Mouse (Mus musculus): ENCODE measurements at regions not wholly inside any gene's neighbourhood (a gene's known extent, or its start where the extent isn't known, plus 50 kb on each side); places are given as distances from the start of the nearest gene placed in this dataset.
"Not testable (repeated sequence)": the region's sequence is repeated elsewhere in the genome, so short reads cannot be mapped to it uniquely, and the experiment has no call there.

- Histone ChIP-seq H3K27ac (replicated peaks) (0 out of 2 replicates have a peak overlapping the region, but pooled peaks have one; percentile 18), H3K4me3 (replicated peaks) (no peak overlapping the region)
Measured at GRCm38 (mm10) chr2:43072964-43073619, 419.7 kb upstream of the Lrp1b start.

GRCm38 (mm10) chr2:43097560-43098233, 444.3 kb upstream of the Lrp1b start:
- no peaks in the 10 kb centered on the region for H3K27me3 ChIP-seq (replicated peaks)
- 76% methylated on average over 4 of the region's 4 CpGs for whole genome bisulfite sequencing
- H3K36me3 ChIP-seq: no peaks in the 10 kb centered on the region
- no peak overlapping the region for H3K4me3 ChIP-seq (replicated peaks)
- H3K4me2 ChIP-seq: no peak overlapping the region
- ATAC-seq (ENCODE audit: low FRiP score): no peak
- no peak overlapping the region for H3K9ac ChIP-seq (replicated peaks)
- no peak overlapping the region for H3K27ac ChIP-seq (replicated peaks)
- no peaks in the 10 kb centered on the region for H3K4me1 ChIP-seq
- H3K9me3 ChIP-seq (replicated peaks): no peaks in the 10 kb centered on the region

More at GRCm38 (mm10) chr2:43072964-43073619, 419.7 kb upstream of the Lrp1b start:
- Histone ChIP-seq H3K27me3 (replicated peaks) (no peaks in the 10 kb centered on the region), H3K9ac (replicated peaks) (no peak overlapping the region), H3K36me3 (no peaks in the 10 kb centered on the region), H3K4me2 (no peak overlapping the region), H3K4me1 (0 out of 2 replicates have a peak, but pooled peaks cover 5% of the 10 kb centered on the region), H3K9me3 (replicated peaks) (no peaks in the 10 kb centered on the region)
- 34% methylated on average over 8 of the region's 8 CpGs for WGBS
- ATAC-seq (ENCODE audit: low FRiP score): peak; percentile 73; the same call in 1 of the 2 replicates

GRCm38 (mm10) chr2:43119862-43120261, 435.3 kb upstream of the Kynu start:
- no peaks in the 10 kb centered on the region for H3K9me3 ChIP-seq (replicated peaks)
- WGBS: 87% methylated on average over 1 of the region's 1 CpGs
- H3K4me2 ChIP-seq: no peak overlapping the region
- no peaks in the 10 kb centered on the region for H3K27me3 ChIP-seq (replicated peaks)
- no peak overlapping the region for H3K27ac ChIP-seq (replicated peaks)
- H3K4me3 ChIP-seq (replicated peaks): no peak overlapping the region
- no peaks in the 10 kb centered on the region for H3K4me1 ChIP-seq
- H3K36me3 ChIP-seq: no peaks in the 10 kb centered on the region
- H3K9ac ChIP-seq (replicated peaks): no peak overlapping the region
- no peak for ATAC-seq (ENCODE audit: low FRiP score)

GRCm38 (mm10) chr2:43153574-43153973, 401.6 kb upstream of the Kynu start:
- no peaks in the 10 kb centered on the region for H3K9me3 ChIP-seq (replicated peaks)
- H3K4me3 ChIP-seq (replicated peaks): no peak overlapping the region
- no peaks in the 10 kb centered on the region for H3K27me3 ChIP-seq (replicated peaks)
- no peak overlapping the region for H3K4me2 ChIP-seq
- no peaks in the 10 kb centered on the region for H3K36me3 ChIP-seq
- no peak overlapping the region for H3K9ac ChIP-seq (replicated peaks)
- no peaks in the 10 kb centered on the region for H3K4me1 ChIP-seq
- H3K27ac ChIP-seq (replicated peaks): no peak overlapping the region
- no peak for ATAC-seq (ENCODE audit: low FRiP score)

GRCm38 (mm10) chr2:43182105-43182504, 373.0 kb upstream of the Kynu start:
- H3K9ac ChIP-seq (replicated peaks): no peak overlapping the region
- no peak overlapping the region for H3K4me2 ChIP-seq
- H3K27ac ChIP-seq (replicated peaks): no peak overlapping the region
- H3K4me1 ChIP-seq: no peaks in the 10 kb centered on the region
- no peak overlapping the region for H3K4me3 ChIP-seq (replicated peaks)
- no peaks in the 10 kb centered on the region for H3K27me3 ChIP-seq (replicated peaks)
- no peak for ATAC-seq (ENCODE audit: low FRiP score)
- no peaks in the 10 kb centered on the region for H3K9me3 ChIP-seq (replicated peaks)
- no peaks in the 10 kb centered on the region for H3K36me3 ChIP-seq

- not testable (repeated sequence) for H3K27ac ChIP-seq (replicated peaks); H3K4me1 ChIP-seq; H3K27me3 ChIP-seq (replicated peaks); H3K9me3 ChIP-seq (replicated peaks); H3K9ac ChIP-seq (replicated peaks); ATAC-seq (ENCODE audit: low FRiP score); H3K4me3 ChIP-seq (replicated peaks); H3K4me2 ChIP-seq; H3K36me3 ChIP-seq
- WGBS: 99% methylated on average over 15 of the region's 15 CpGs
Measured at GRCm38 (mm10) chr2:43195531-43195930, 359.6 kb upstream of the Kynu start.

- H3K27ac ChIP-seq (replicated peaks): no peak overlapping the region
- no peak overlapping the region for H3K9ac ChIP-seq (replicated peaks)
- no peak overlapping the region for H3K4me3 ChIP-seq (replicated peaks)
- 67% methylated on average over 3 of the region's 3 CpGs for WGBS
- H3K9me3 ChIP-seq (replicated peaks): no peaks in the 10 kb centered on the region
- no peaks in the 10 kb centered on the region for H3K4me1 ChIP-seq
- H3K36me3 ChIP-seq: no peaks in the 10 kb centered on the region
- peak; percentile 69; the same call in 1 of the 2 replicates for ATAC-seq (ENCODE audit: low FRiP score)
- H3K27me3 ChIP-seq (replicated peaks): no peaks in the 10 kb centered on the region
- no peak overlapping the region for H3K4me2 ChIP-seq
Measured at GRCm38 (mm10) chr2:43208223-43208622, 346.9 kb upstream of the Kynu start.

GRCm38 (mm10) chr2:43213901-43214300, 341.2 kb upstream of the Kynu start:
- H3K4me1 ChIP-seq: no peaks in the 10 kb centered on the region
- ATAC-seq (ENCODE audit: low FRiP score): no peak
- H3K4me2 ChIP-seq: no peak overlapping the region
- no peaks in the 10 kb centered on the region for H3K9me3 ChIP-seq (replicated peaks)
- no peak overlapping the region for H3K9ac ChIP-seq (replicated peaks)
- H3K36me3 ChIP-seq: no peaks in the 10 kb centered on the region
- H3K4me3 ChIP-seq (replicated peaks): no peak overlapping the region
- no peaks in the 10 kb centered on the region for H3K27me3 ChIP-seq (replicated peaks)
- no peak overlapping the region for H3K27ac ChIP-seq (replicated peaks)
- 80% methylated on average over 2 of the region's 2 CpGs for WGBS

- no peaks in the 10 kb centered on the region for H3K27me3 ChIP-seq (replicated peaks)
- no peak overlapping the region for H3K27ac ChIP-seq (replicated peaks)
- H3K9ac ChIP-seq (replicated peaks): no peak overlapping the region
- ATAC-seq (ENCODE audit: low FRiP score): no peak
- no peak overlapping the region for H3K4me2 ChIP-seq
- H3K36me3 ChIP-seq: no peaks in the 10 kb centered on the region
- H3K4me1 ChIP-seq: no peaks in the 10 kb centered on the region
- WGBS: 38% methylated on average over 1 of the region's 1 CpGs
- no peak overlapping the region for H3K4me3 ChIP-seq (replicated peaks)
- no peaks in the 10 kb centered on the region for H3K9me3 ChIP-seq (replicated peaks)
Measured at GRCm38 (mm10) chr2:43217119-43217518, 338.0 kb upstream of the Kynu start.

- 93% methylated on average over 3 of the region's 3 CpGs for WGBS
- no peaks in the 10 kb centered on the region for H3K9me3 ChIP-seq (replicated peaks)
- H3K9ac ChIP-seq (replicated peaks): no peak overlapping the region
- H3K4me1 ChIP-seq: no peaks in the 10 kb centered on the region
- no peaks in the 10 kb centered on the region for H3K27me3 ChIP-seq (replicated peaks)
- H3K4me2 ChIP-seq: no peak overlapping the region
- no peak for ATAC-seq (ENCODE audit: low FRiP score)
- H3K27ac ChIP-seq (replicated peaks): no peak overlapping the region
- no peaks in the 10 kb centered on the region for H3K36me3 ChIP-seq
- H3K4me3 ChIP-seq (replicated peaks): no peak overlapping the region
Measured at GRCm38 (mm10) chr2:43222721-43223120, 332.4 kb upstream of the Kynu start.

GRCm38 (mm10) chr2:43224728-43225127, 330.4 kb upstream of the Kynu start:
- H3K4me3 ChIP-seq (replicated peaks); H3K27ac ChIP-seq (replicated peaks); H3K27me3 ChIP-seq (replicated peaks); H3K9me3 ChIP-seq (replicated peaks); H3K4me2 ChIP-seq; H3K36me3 ChIP-seq; H3K4me1 ChIP-seq; ATAC-seq (ENCODE audit: low FRiP score); H3K9ac ChIP-seq (replicated peaks): not testable (repeated sequence)
- WGBS: 79% methylated on average over 1 of the region's 1 CpGs

- no peak for ATAC-seq (ENCODE audit: low FRiP score)
- 79% methylated on average over 3 of the region's 3 CpGs for WGBS
- H3K36me3 ChIP-seq: no peaks in the 10 kb centered on the region
- H3K4me3 ChIP-seq (replicated peaks): no peak overlapping the region
- H3K27me3 ChIP-seq (replicated peaks): no peaks in the 10 kb centered on the region
- no peaks in the 10 kb centered on the region for H3K9me3 ChIP-seq (replicated peaks)
- no peak overlapping the region for H3K4me2 ChIP-seq
- H3K4me1 ChIP-seq: no peaks in the 10 kb centered on the region
- no peak overlapping the region for H3K27ac ChIP-seq (replicated peaks)
- H3K9ac ChIP-seq (replicated peaks): no peak overlapping the region
Measured at GRCm38 (mm10) chr2:43246786-43247185, 308.3 kb upstream of the Kynu start.

Measured in neural tube, embryonic 15.5 days (tissue).